Mouse (Mus musculus) G1E (cell line): ENCODE data around the gene Zfp518a. TPM values are rescaled to one million over a fixed set of nuclear protein-coding genes. Genes with fewer than 3 reads are reported as not detected.

Source experiments
- ATAC-seq: 2 replicates; pipeline ENCODE4 v1.8.0; 2016; ENCODE audit warnings: mild to moderate bottlenecking; ENCODE audit not compliant: insufficient number of reproducible peaks, poor library complexity, low FRiP score, severe bottlenecking; ENCODE audit errors: extremely low read depth
- DNase-seq: peaks from one replicate; pipeline ENCODE4 v3.0.0; 2012; ENCODE audit warnings: low spot score
- H3K27me3 ChIP-seq: 2 replicates; pipeline ENCODE4 v1.6.1; 2012; ENCODE audit warnings: mild to moderate bottlenecking, low read length, inconsistent platforms; ENCODE audit not compliant: insufficient read depth
- H3K36me3 ChIP-seq: replicated peaks from 2 replicates; pipeline ENCODE3; 2012; ENCODE audit warnings: mild to moderate bottlenecking, inconsistent platforms
- H3K4me1 ChIP-seq: 2 replicates; pipeline ENCODE4 v1.6.1; 2012; ENCODE audit warnings: low read depth, low read length, inconsistent platforms, mixed read lengths; ENCODE audit not compliant: insufficient read depth
- H3K4me3 ChIP-seq: 2 replicates; pipeline ENCODE4 v1.5.1; 2012; ENCODE audit warnings: low read depth, mild to moderate bottlenecking, inconsistent platforms, low read length, moderate library complexity, mixed read lengths
- H3K9me3 ChIP-seq: replicated peaks from 2 replicates; pipeline ENCODE4 v1.6.1; 2012; ENCODE audit warnings: inconsistent platforms
- CTCF ChIP-seq: IDR thresholded peaks from 2 replicates; pipeline ENCODE4 v1.5.1; 2012; ENCODE audit warnings: low read depth, low read length, inconsistent platforms, mixed read lengths
- GATA1 ChIP-seq: IDR thresholded peaks from 2 replicates; pipeline ENCODE4 v1.6.1; 2012; ENCODE audit warnings: borderline replicate concordance, low read length, inconsistent platforms, mixed read lengths
- GATA2 ChIP-seq: IDR thresholded peaks from 2 replicates; pipeline ENCODE4 v1.6.1; 2012; ENCODE audit warnings: low read depth, low read length, inconsistent platforms, borderline replicate concordance
- POLR2AphosphoS5 ChIP-seq: IDR thresholded peaks from 2 replicates; pipeline ENCODE4 v1.6.1; 2012; ENCODE audit warnings: low read depth, low read length, inconsistent platforms; ENCODE audit not compliant: insufficient replicate concordance
- TAL1 ChIP-seq: conservative IDR thresholded peaks from 2 replicates; pipeline ENCODE4 v1.6.1; 2012; ENCODE audit warnings: low read depth, low read length, inconsistent platforms, mixed read lengths
- polyA plus RNA-seq: library from polyadenylated mRNA; stranded (reverse); fragments of >175 nt; gene quantifications from 2 replicates; pipeline ENCODE4 v1.2.3, GENCODE M21; 2012
- total RNA-seq, 2 experiments: library from RNA; stranded (forward) in 1 of 2; stranded (reverse) in 1 of 2; fragments of 200-1000 nt in 1 of 2; fragments of >200 nt in 1 of 2; fragmentation: Nextera tagmentation in 1 of 2; gene quantifications; 2 replicates each; pipeline ENCODE4 v1.2.3; 2014 to 2017

Gene Zfp518a
- total RNA-seq (2014; fragmentation: Nextera tagmentation) (not detected in 2 replicates), total RNA-seq (2017) (under 0.01 and 0.05 TPM in 2 replicates), polyA plus RNA-seq (not detected in 2 replicates)

DNA sequence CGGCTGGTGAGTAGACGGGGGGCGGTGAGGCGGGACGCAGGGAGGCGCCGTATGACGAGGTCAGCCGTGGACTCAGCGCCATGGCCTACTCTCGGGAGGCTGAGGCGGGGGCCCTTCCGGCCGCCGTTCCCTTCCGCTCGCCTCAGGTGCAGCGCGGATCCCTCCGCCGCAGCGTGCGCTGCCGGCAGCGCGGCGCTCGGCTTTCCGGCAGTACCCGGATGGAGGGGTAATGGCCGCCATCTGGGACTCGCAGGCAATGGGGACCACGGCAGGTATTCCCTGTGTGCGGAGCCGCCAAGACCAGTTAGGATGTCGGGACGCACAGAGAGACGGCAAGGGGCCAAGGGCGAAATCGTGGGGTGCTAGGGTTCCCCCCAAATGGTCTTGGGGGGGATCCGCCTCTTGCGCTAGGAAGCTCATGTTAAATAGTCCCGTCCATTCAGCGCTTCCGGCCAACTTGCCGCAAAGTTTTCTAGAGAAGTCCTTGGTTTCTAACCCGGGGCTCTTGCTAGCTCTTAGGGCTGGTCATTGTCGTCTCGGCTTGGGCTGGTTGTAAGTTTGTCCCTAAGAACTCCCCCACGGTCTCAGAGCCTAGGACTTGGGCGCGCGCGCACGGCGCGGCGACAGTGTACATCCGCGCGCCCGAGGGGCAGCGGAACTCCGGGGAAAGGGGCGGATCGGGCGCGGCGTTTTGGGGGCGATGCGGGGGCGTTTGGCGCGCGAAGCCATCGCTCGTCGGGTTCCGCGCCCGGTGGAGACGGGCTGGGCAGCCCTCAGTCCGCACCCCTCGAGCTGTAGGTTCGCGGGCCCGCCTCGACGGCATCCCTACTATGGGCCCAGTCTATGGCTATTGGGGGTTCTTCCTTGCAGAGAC lies at the start of gene Zfp518a:
Gene Zfp518a (plus strand): TSS at position 187 of the 874 bp plus-strand sequence.
- ATAC-seq (no peak), DNase-seq (no peak)
- Histone ChIP-seq H3K36me3 (no peaks in the 10 kb centered on the region), H3K9me3 (peaks cover 12% of the 10 kb centered on the region), H3K27me3 (peaks cover 4% of the 10 kb centered on the region; the same call in 1 of the 2 replicates), H3K4me1 (no peaks in the 10 kb centered on the region), H3K4me3 (no peak within 1 kb of the TSS)
- TF ChIP-seq GATA1 (no peak), POLR2AphosphoS5 (no peak), TAL1 (no peak), CTCF (no peak)

GRCm38 (mm10) chr19:40844731-40845130 lies 49.8 kb upstream of the Zfp518a start:
- DNase-seq, result no peak
- no peak for ATAC-seq
- Histone ChIP-seq H3K9me3 (no peaks in the 10 kb centered on the region), H3K4me3 (no peak overlapping the region), H3K27me3 (no peaks in the 10 kb centered on the region), H3K36me3 (peaks cover 89% of the 10 kb centered on the region), H3K4me1 (peaks cover 4% of the 10 kb centered on the region; the same call in 1 of the 2 replicates)
- TF ChIP-seq CTCF, result no peak

- peaks cover 3% of the 10 kb centered on the region; the same call in 1 of the 2 replicates for H3K4me1 ChIP-seq
- H3K9me3 ChIP-seq, result no peaks in the 10 kb centered on the region
- no peak for ATAC-seq
- H3K27me3 ChIP-seq, result no peaks in the 10 kb centered on the region
- H3K36me3 ChIP-seq, result peaks cover 64% of the 10 kb centered on the region
- TF ChIP-seq GATA2, result no peak
- TF ChIP-seq TAL1, result no peak
- no peak for TF ChIP-seq GATA1
- TF ChIP-seq POLR2AphosphoS5, result no peak
- TF ChIP-seq CTCF, result no peak
- no peak overlapping the region for H3K4me3 ChIP-seq
- DNase-seq, result no peak
Observed at GRCm38 (mm10) chr19:40849391-40849790, 45.1 kb upstream of the Zfp518a start.

GRCm38 (mm10) chr19:40859555-40859954 lies 35.0 kb upstream of the Zfp518a start:
- TF ChIP-seq POLR2AphosphoS5 (no peak), CTCF (no peak), GATA1 (no peak), TAL1 (no peak), GATA2 (no peak)
- DNase-seq, result no peak
- no peak for ATAC-seq
- H3K27me3 ChIP-seq, result peaks cover 42% of the 10 kb centered on the region
- no peak overlapping the region for H3K4me3 ChIP-seq
- no peaks in the 10 kb centered on the region for H3K36me3 ChIP-seq
- H3K4me1 ChIP-seq, result no peaks in the 10 kb centered on the region
- no peaks in the 10 kb centered on the region for H3K9me3 ChIP-seq

DNA sequence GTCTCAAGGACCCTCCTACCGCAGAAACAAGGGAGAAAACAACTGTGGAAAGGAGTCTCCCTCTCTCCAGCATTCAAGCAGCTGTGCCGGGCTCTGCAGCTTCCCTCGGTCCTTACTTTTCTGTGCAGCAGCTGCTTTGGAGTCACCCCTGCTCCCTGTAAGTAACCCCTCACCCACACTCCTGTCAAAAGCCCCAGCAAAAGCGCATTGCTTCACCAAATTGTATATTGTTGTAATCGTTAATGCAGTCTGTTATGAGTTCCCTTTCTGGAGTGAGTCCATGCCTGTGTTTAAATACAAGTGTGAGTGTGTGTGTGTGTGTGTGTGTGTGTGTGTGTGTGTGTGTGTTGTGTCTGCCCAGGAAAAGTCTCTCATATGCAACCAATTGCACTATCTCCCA lies 26.2 kb upstream of the Zfp518a start:
- no peaks in the 10 kb centered on the region for H3K9me3 ChIP-seq
- no peak for TF ChIP-seq TAL1
- TF ChIP-seq GATA1, result no peak
- TF ChIP-seq POLR2AphosphoS5, result no peak
- no peak for TF ChIP-seq CTCF
- no peak for TF ChIP-seq GATA2
- H3K36me3 ChIP-seq, result no peaks in the 10 kb centered on the region
- peaks cover 16% of the 10 kb centered on the region for H3K27me3 ChIP-seq
- DNase-seq (no peak), ATAC-seq (no peak)
- peaks cover 22% of the 10 kb centered on the region for H3K4me1 ChIP-seq
- H3K4me3 ChIP-seq, result no peak overlapping the region

- H3K9me3 ChIP-seq, result no peaks in the 10 kb centered on the region
- H3K4me1 ChIP-seq, result peaks cover 22% of the 10 kb centered on the region
- DNase-seq, result no peak
- no peak for ATAC-seq
- no peak overlapping the region for H3K4me3 ChIP-seq
- H3K27me3 ChIP-seq, result peaks cover 11% of the 10 kb centered on the region
- TF ChIP-seq GATA1 (no peak), TAL1 (no peak), CTCF (no peak), GATA2 (no peak), POLR2AphosphoS5 (no peak)
- no peaks in the 10 kb centered on the region for H3K36me3 ChIP-seq
Observed at GRCm38 (mm10) chr19:40869425-40870105, 24.9 kb upstream of the Zfp518a start.
